Mouse (Mus musculus) forebrain, postnatal 0 days (tissue): ENCODE data around the gene Mrpl43. TPM values are rescaled to one million over a fixed set of nuclear protein-coding genes. Genes with fewer than 3 reads are reported as not detected.
"Not testable (repeated sequence)": the region's sequence is repeated elsewhere in the genome, so short reads cannot be mapped to it uniquely, and the experiment has no call there.

Source experiments
- ATAC-seq: fragments of 200-750 bp; cut with Nextera tagmentation; 2 replicates; pipeline ENCODE4 v1.8.0; 2017; ENCODE audit warnings: mild to moderate bottlenecking, moderate library complexity
- DNase-seq: peaks from one replicate; pipeline ENCODE4 v3.0.0-alpha.2; 2015
- H3K27ac ChIP-seq: fragments of 300-500 bp; sonication (generic); 2 replicates; pipeline ENCODE4 v1.5.1; 2014; ENCODE audit warnings: low read depth, mild to moderate bottlenecking, antibody characterized with exemption, low read length, moderate library complexity, mixed read lengths
- H3K27me3 ChIP-seq: fragments of 300-500 bp; sonication (generic); 2 replicates; pipeline ENCODE4 v1.6.1; 2014; ENCODE audit warnings: mild to moderate bottlenecking, low read length, mixed read lengths; ENCODE audit not compliant: insufficient read depth
- H3K36me3 ChIP-seq: fragments of 300-500 bp; sonication (generic); 2 replicates; pipeline ENCODE4 v1.6.1; 2014; ENCODE audit warnings: mild to moderate bottlenecking, moderate library complexity; ENCODE audit not compliant: insufficient read depth
- H3K4me1 ChIP-seq: fragments of 300-500 bp; sonication (generic); 2 replicates; pipeline ENCODE4 v1.6.1; 2014; ENCODE audit warnings: antibody characterized with exemption; ENCODE audit not compliant: insufficient read depth
- H3K4me2 ChIP-seq: fragments of 300-500 bp; sonication (generic); 2 replicates; pipeline ENCODE4 v1.6.1; 2014; ENCODE audit warnings: low read depth, mild to moderate bottlenecking, moderate library complexity
- H3K4me3 ChIP-seq: fragments of 300-500 bp; sonication (generic); 2 replicates; pipeline ENCODE4 v1.5.1; 2014; ENCODE audit warnings: low read depth, low read length, mixed read lengths
- H3K9ac ChIP-seq: fragments of 300-500 bp; sonication (generic); 2 replicates; pipeline ENCODE4 v1.6.1; 2014; ENCODE audit warnings: mild to moderate bottlenecking
- H3K9me3 ChIP-seq: fragments of 300-500 bp; sonication (generic); 2 replicates; pipeline ENCODE4 v1.6.1; 2016; ENCODE audit warnings: low read length
- CTCF ChIP-seq: sonication (generic); IDR thresholded peaks from 2 replicates; pipeline ENCODE4 v1.5.1; 2016; ENCODE audit warnings: antibody characterized with exemption, control low read depth, low read depth
- WGBS: fragments of 180-500 bp; shearing (Covaris S2); extraction: QIAGEN DNeasy Blood & Tissue Kit; methylation state at CpG from one replicate; pipeline ENCODE4 v1.1.7; 2014; 5-methylcytosine and 5-hydroxymethylcytosine counted together
- polyA plus RNA-seq: library from polyadenylated mRNA; unstranded; fragments of >200 nt; fragmentation: Nextera tagmentation; extraction: Ambion mirVana; gene quantifications from 2 replicates; pipeline ENCODE4 v1.2.1, GENCODE M21; 2015
- total RNA-seq: library from RNA; depleted of rRNA; stranded (reverse); fragments of >200 nt; gene quantifications from 2 replicates; pipeline ENCODE4 v1.2.3, GENCODE M21; 2014

Mrpl43 gene
- total and polyA plus RNA-seq, 2 experiments from 2014 or later = 62.2 to 99.2 TPM

- WGBS = 2% methylated on average over 26 of the region's 26 CpGs
- Histone ChIP-seq H3K4me2 (peak within 1 kb of the TSS; percentile 85), H3K27ac (peak within 1 kb of the TSS; percentile 96), H3K4me1 (peaks cover 15% of the 10 kb centered on the region), H3K4me3 (peak within 1 kb of the TSS; percentile 67), H3K9ac (peak within 1 kb of the TSS; percentile 61), H3K9me3 (no peaks in the 10 kb centered on the region), H3K36me3 (peaks cover 19% of the 10 kb centered on the region), H3K27me3 (no peaks in the 10 kb centered on the region)
- peak; percentile 89 for ATAC-seq
- TF ChIP-seq CTCF = peak; percentile 89
- peak; percentile 96 for DNase-seq
Observed at GRCm38 (mm10) chr19:45047417-45047934, 41.2 kb upstream of the Mrpl43 start, which contains the start of gene Sfxn3. Gene Sfxn3, plus strand, starts transcription at chr19:45047503.

- Histone ChIP-seq H3K4me3 (peak overlapping the region; percentile 67), H3K9ac (peak overlapping the region; percentile 61), H3K27ac (peak overlapping the region; percentile 96), H3K36me3 (peaks cover 12% of the 10 kb centered on the region), H3K9me3 (no peaks in the 10 kb centered on the region), H3K27me3 (no peaks in the 10 kb centered on the region), H3K4me1 (peaks cover 15% of the 10 kb centered on the region), H3K4me2 (peak overlapping the region; percentile 85)
- 0 out of 2 replicates have a peak, but pooled peaks have one; percentile 9 for TF ChIP-seq CTCF
- WGBS = 1% methylated on average over 34 of the region's 34 CpGs
- ATAC-seq (peak; percentile 60), DNase-seq (peak; percentile 91)
Observed at GRCm38 (mm10) chr19:45046523-45047321, 40.5 kb upstream of the Mrpl43 start.

- H3K4me2 ChIP-seq = peak within 1 kb of the TSS; percentile 85
- no peak for DNase-seq
- H3K27ac ChIP-seq = peak within 1 kb of the TSS; percentile 96
- H3K9me3 ChIP-seq = no peaks in the 10 kb centered on the region
- ATAC-seq = no peak
- H3K9ac ChIP-seq = peak within 1 kb of the TSS; percentile 61
- 85% methylated on average over 5 of the region's 5 CpGs for WGBS
- TF ChIP-seq CTCF = no peak
- H3K27me3 ChIP-seq = no peaks in the 10 kb centered on the region
- peaks cover 15% of the 10 kb centered on the region for H3K4me1 ChIP-seq
- peak within 1 kb of the TSS; percentile 67 for H3K4me3 ChIP-seq
- H3K36me3 ChIP-seq = peaks cover 3% of the 10 kb centered on the region
Observed at GRCm38 (mm10) chr19:45045651-45046050, 39.4 kb upstream of the Mrpl43 start, which contains the start of gene Pdzd7. Gene Pdzd7, minus strand, starts transcription at chr19:45045717.

- Histone ChIP-seq H3K27me3 (no peaks in the 10 kb centered on the region), H3K36me3 (no peaks in the 10 kb centered on the region; the same call in 1 of the 2 replicates), H3K4me1 (peaks cover 15% of the 10 kb centered on the region), H3K27ac (no peak overlapping the region), H3K4me3 (no peak overlapping the region), H3K9me3 (no peaks in the 10 kb centered on the region), H3K4me2 (no peak overlapping the region), H3K9ac (no peak overlapping the region)
- 56% methylated on average over 15 of the region's 15 CpGs for WGBS
- no peak for TF ChIP-seq CTCF
- no peak for DNase-seq
- ATAC-seq = no peak
Observed at GRCm38 (mm10) chr19:45045236-45045635, 39.0 kb upstream of the Mrpl43 start.

GRCm38 (mm10) chr19:45044389-45044927 is 38.2 kb upstream of the Mrpl43 start:
- peaks cover 14% of the 10 kb centered on the region for H3K4me1 ChIP-seq
- H3K4me2 ChIP-seq = no peak overlapping the region
- TF ChIP-seq CTCF = no peak
- H3K36me3 ChIP-seq = no peaks in the 10 kb centered on the region; the same call in 1 of the 2 replicates
- WGBS = 65% methylated on average over 11 of the region's 11 CpGs
- no peaks in the 10 kb centered on the region for H3K27me3 ChIP-seq
- H3K4me3 ChIP-seq = no peak overlapping the region
- H3K27ac ChIP-seq = no peak overlapping the region
- H3K9ac ChIP-seq = no peak overlapping the region
- DNase-seq (no peak), ATAC-seq (no peak)
- H3K9me3 ChIP-seq = no peaks in the 10 kb centered on the region

- DNase-seq (no peak), ATAC-seq (no peak)
- TF ChIP-seq CTCF = no peak
- H3K4me1 ChIP-seq = no peaks in the 10 kb centered on the region
- no peaks in the 10 kb centered on the region for H3K9me3 ChIP-seq
- H3K27ac ChIP-seq = no peak overlapping the region
- no peaks in the 10 kb centered on the region for H3K36me3 ChIP-seq
- no peak overlapping the region for H3K9ac ChIP-seq
- H3K4me3 ChIP-seq = no peak overlapping the region
- 62% methylated on average over 13 of the region's 13 CpGs for WGBS
- H3K4me2 ChIP-seq = no peak overlapping the region
- no peaks in the 10 kb centered on the region for H3K27me3 ChIP-seq
Observed at GRCm38 (mm10) chr19:45040214-45040613, 34.0 kb upstream of the Mrpl43 start.

DNA sequence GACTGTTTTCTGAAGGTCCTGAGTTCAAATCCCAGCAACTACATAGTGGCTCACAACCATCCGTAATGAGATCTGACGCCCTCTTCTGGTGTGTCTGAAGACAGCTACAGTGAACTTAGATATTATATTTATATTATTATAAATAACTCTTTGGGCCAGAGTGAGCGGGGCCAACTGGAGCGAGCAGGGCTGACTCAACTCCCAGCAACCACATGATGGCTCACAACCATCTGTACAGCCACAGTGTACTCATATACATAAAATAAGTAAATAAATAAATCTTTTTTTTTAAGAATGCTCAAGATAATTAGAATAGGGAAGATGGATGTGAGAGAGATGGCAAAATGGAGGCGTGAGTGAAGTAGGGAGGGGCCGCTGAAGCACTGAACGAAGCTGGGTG is 32.0 kb upstream of the Mrpl43 start:
- H3K4me1 ChIP-seq, H3K36me3 ChIP-seq, ATAC-seq, H3K27me3 ChIP-seq, H3K27ac ChIP-seq, H3K9ac ChIP-seq, H3K4me3 ChIP-seq, DNase-seq, H3K4me2 ChIP-seq, H3K9me3 ChIP-seq: not testable (repeated sequence)
- WGBS = 91% methylated on average over 7 of the region's 7 CpGs
